Mouse (Mus musculus) hindbrain, embryonic 10.5 days (tissue): Measurements from ENCODE around the gene Ttc23. TPM values are rescaled to one million over a fixed set of nuclear protein-coding genes. Genes with fewer than 3 reads are reported as not detected.

Experiments used
- DNase-seq: peaks from one replicate; pipeline ENCODE4 v3.0.0-alpha.2; 2017; ENCODE audit warnings: low spot score
- H3K27ac ChIP-seq: fragments of 300-500 bp; sonication (generic); 2 replicates; pipeline ENCODE4 v1.5.1; 2016; ENCODE audit warnings: mild to moderate bottlenecking, moderate library complexity
- H3K27me3 ChIP-seq: fragments of 300-500 bp; sonication (generic); 2 replicates; pipeline ENCODE4 v1.6.1; 2016; ENCODE audit warnings: mild to moderate bottlenecking; ENCODE audit not compliant: poor library complexity, insufficient read depth, severe bottlenecking
- H3K36me3 ChIP-seq: fragments of 300-500 bp; sonication (generic); 2 replicates; pipeline ENCODE4 v1.6.1; 2016; ENCODE audit warnings: mild to moderate bottlenecking, moderate library complexity
- H3K4me1 ChIP-seq: fragments of 300-500 bp; sonication (generic); replicated peaks from 2 replicates; pipeline ENCODE4 v1.6.1; 2016; ENCODE audit warnings: mild to moderate bottlenecking
- H3K4me3 ChIP-seq: fragments of 300-500 bp; sonication (generic); 2 replicates; pipeline ENCODE4 v1.5.1; 2016; ENCODE audit warnings: mild to moderate bottlenecking, moderate library complexity
- H3K9me3 ChIP-seq: fragments of 300-500 bp; sonication (generic); 2 replicates; pipeline ENCODE4 v1.6.1; 2016; ENCODE audit warnings: mild to moderate bottlenecking, moderate library complexity
- WGBS: fragments of 180-500 bp; shearing (Covaris S2); methylation state at CpG from one replicate; pipeline ENCODE4 v1.1.7; 2016; 5-methylcytosine and 5-hydroxymethylcytosine counted together
- polyA plus RNA-seq: library from polyadenylated mRNA; unstranded; fragments of >200 nt; fragmentation: Nextera tagmentation; extraction: Ambion mirVana; gene quantifications from 2 replicates; pipeline ENCODE4 v1.2.1, GENCODE M21; 2016

Ttc23 gene
- polyA plus RNA-seq, 1 experiment from 2014 or later = 34.3 TPM

GRCm38 (mm10) chr7:67803015-67803856 is 156.0 kb downstream of the Ttc23 start:
- 16% methylated on average over 28 of the region's 28 CpGs for WGBS
- DNase-seq = peak; percentile 91
- no peaks in the 10 kb centered on the region for H3K9me3 ChIP-seq
- peaks cover 15% of the 10 kb centered on the region for H3K27me3 ChIP-seq
- peak overlapping the region; percentile 70; the same call in 1 of the 2 replicates for H3K27ac ChIP-seq
- no peaks in the 10 kb centered on the region for H3K36me3 ChIP-seq
- H3K4me1 ChIP-seq = peaks cover 22% of the 10 kb centered on the region
- H3K4me3 ChIP-seq = peak overlapping the region; percentile 51

- peak overlapping the region; percentile 70; the same call in 1 of the 2 replicates for H3K27ac ChIP-seq
These were observed 156.6 kb downstream of the Ttc23 start for GRCm38 (mm10) chr7:67803857-67804215.

More at GRCm38 (mm10) chr7:67803857-67804215, 156.6 kb downstream of the Ttc23 start:
- H3K36me3 ChIP-seq = no peaks in the 10 kb centered on the region
- DNase-seq = no peak
- H3K9me3 ChIP-seq = no peaks in the 10 kb centered on the region
- H3K4me3 ChIP-seq = peak overlapping the region; percentile 51
- peaks cover 15% of the 10 kb centered on the region for H3K27me3 ChIP-seq
- 22% methylated on average over 13 of the region's 13 CpGs for WGBS
- peaks cover 22% of the 10 kb centered on the region for H3K4me1 ChIP-seq

Other genes starting within 250 kb of the Ttc23 start
- 19.9 and 25.1 TPM in 2 replicates for gene Lrrc28, start 2.1 kb upstream of the Ttc23 start, polyA plus RNA-seq
- 2.0 and 2.5 TPM in 2 replicates for gene Synm, start 112.3 kb downstream of the Ttc23 start, polyA plus RNA-seq